Mouse (Mus musculus): ENCODE measurements around the gene Susd3.

Susd3 gene

GRCm38 (mm10) chr13:49183161-49183560 lies 65.3 kb downstream of the Susd3 start:
- no peak for DNase-seq

- DNase-seq = no peak
These were observed 67.0 kb downstream of the Susd3 start for GRCm38 (mm10) chr13:49181411-49181984.

- DNase-seq = no peak
These were observed 67.8 kb downstream of the Susd3 start for GRCm38 (mm10) chr13:49180691-49181090.

All from lung, postnatal 36 days (tissue).